Mouse (Mus musculus): ENCODE results near the gene Oxa1l.

GRCm38 (mm10) chr14:54352314-54352713 lies 8.3 kb upstream of the Oxa1l start:
- TF ChIP-seq POLR2AphosphoS5 (IDR thresholded peaks at IDR 0.05; ENCODE audit: borderline replicate concordance, low read depth, low read length) (no peak), MYC (IDR thresholded peaks at IDR 0.05; ENCODE audit: low read depth, low read length) (no peak)
